Mouse (Mus musculus): ENCODE results near the gene Grap2. TPM values are rescaled to one million over a fixed set of nuclear protein-coding genes. Genes with fewer than 3 reads are reported as not detected.
"Not testable (repeated sequence)": the region's sequence is repeated elsewhere in the genome, so short reads cannot be mapped to it uniquely, and the experiment has no call there.

The Grap2 gene
- total RNA-seq, 2 experiments from 2014 or later, result 1.0 to 1.6 TPM

DNA sequence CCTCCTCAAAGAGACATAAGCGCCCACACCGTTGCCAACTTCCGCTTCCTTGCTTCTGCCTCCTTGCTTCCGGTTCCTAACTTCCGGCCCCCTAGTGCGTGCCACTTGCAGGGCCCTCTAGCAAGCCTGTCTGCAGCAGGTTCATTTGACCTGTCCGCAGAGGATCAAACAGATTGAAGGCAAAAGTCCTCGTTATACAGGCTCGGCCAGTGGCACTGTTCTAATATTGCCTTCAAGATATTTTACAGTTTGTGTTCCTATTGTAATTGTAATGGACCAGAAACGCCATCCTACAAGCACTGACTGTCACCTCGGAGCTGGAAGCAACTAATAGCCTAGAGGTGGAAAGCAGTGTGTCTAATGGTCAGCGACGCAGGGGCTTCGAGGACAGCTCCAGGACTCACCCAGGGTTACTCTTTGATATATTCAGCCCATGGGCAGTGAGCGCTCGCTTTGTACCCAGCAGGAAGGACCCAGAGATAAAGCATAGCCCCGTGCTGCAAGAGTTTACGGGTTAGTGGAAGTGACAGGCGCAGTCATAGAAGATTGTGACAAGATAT is 7.2 kb upstream of the Grap2 start, which contains the start of gene Enthd1:
Gene Enthd1, minus strand, starts transcription at position 51 of the 560 bp plus-strand sequence.
- intact Hi-C loops (cut with DNase I), result no loop called here
- DNase-seq (ENCODE audit: low spot score), result no peak

DNA sequence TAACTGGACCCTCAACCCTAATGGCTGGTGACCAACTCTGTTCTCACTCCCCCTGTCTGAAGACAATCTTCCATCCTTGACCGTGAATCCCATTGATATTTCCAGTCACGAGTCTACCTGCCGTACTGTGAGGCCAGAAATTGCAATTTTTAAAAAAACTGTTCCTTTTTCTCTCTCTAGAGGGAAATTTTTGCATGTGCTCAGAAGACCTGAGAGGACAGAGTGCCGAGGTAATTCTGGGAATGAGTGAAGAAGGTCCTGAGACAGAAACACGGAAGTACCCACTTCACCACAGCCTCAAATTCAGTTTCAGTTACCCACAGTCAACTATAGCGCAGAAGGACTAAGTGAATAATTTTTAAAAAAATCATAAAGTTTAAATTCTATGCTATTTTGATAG is 5.7 kb upstream of the Grap2 start:
- intact Hi-C loops (cut with DNase I), result no loop called here
- no peak for DNase-seq (ENCODE audit: low spot score)

DNA sequence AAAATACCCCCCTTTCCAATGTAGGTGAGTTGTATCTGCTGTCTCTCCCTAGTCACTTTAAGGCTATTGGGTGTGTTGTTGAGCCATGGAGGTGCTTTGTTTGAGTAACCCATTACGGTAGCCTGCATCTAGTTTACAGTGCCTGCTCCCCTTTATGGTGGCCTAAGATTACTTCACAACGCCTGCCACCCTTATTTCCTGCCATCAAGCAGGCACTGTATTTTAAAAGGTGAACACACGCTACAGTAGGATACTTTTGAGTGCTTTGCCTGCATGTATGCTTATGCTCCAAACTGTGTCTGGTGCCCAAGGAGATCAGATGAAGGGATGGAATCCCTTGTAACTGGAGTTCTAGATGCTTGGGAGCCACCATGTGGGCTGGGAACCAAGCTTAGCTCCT is 5.3 kb upstream of the Grap2 start:
- no peak for DNase-seq (ENCODE audit: low spot score)
- intact Hi-C loops (cut with DNase I), result no loop called here

- DNase-seq (ENCODE audit: low spot score), result no peak
- intact Hi-C loops (cut with DNase I), result no loop called here
These were observed 4.7 kb upstream of the Grap2 start for GRCm38 (mm10) chr15:80567731-80568130.

DNA sequence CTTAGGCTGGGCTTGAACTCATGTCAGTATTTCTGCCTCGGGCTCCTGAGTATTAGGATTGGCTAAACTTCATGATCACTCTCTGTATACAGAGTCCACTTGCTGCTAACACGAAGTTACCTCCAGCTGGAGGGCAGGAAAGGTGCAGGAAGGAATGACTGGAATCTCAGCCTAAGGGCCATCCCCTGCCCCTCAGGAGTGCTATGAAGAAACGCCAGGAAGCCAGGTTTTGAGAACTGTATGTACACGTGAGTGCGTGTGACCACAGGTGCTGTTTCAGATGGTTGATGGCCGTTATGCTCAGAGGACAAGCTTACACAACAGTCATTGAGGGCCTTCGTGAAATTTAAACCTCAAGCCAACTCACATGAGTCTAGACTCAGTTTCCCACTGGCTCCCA is 3.2 kb upstream of the Grap2 start:
- intact Hi-C loops (cut with DNase I), result no loop called here

GRCm38 (mm10) chr15:80570226-80570625 is 2.2 kb upstream of the Grap2 start:
- intact Hi-C loops (cut with DNase I), result no loop called here
- DNase-seq (ENCODE audit: low spot score), result no peak

More for the DNA sequence above, 3.2 kb upstream of the Grap2 start:
- no peak for DNase-seq (ENCODE audit: low spot score)

DNA sequence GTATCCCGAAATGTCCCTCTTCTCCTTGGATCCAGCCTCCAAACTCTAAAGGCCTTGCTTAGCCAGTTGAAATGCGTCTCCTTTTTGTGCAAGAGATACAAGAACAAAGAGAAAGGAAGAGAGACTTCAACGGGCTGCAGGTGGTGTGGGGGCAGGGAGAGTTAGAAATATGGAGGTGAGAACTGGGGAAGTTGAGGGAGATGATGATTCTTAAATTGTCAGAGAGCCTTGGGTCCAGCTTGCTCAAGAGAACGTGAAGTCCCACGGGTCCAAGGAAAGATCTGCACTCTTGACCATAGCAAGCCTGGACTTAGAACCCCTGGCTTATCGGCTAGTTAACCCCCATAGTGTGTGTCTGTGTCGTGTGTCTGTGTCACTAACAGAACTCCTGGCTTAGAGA is 783 bp upstream of the Grap2 start:
- intact Hi-C loops (cut with DNase I), result no loop called here
- DNase-seq (ENCODE audit: low spot score), result no peak

- intact Hi-C loops (cut with DNase I), result no loop called here
- DNase-seq (ENCODE audit: low spot score), result no peak
These were observed 572 bp downstream of the Grap2 start for GRCm38 (mm10) chr15:80572811-80573520.

DNA sequence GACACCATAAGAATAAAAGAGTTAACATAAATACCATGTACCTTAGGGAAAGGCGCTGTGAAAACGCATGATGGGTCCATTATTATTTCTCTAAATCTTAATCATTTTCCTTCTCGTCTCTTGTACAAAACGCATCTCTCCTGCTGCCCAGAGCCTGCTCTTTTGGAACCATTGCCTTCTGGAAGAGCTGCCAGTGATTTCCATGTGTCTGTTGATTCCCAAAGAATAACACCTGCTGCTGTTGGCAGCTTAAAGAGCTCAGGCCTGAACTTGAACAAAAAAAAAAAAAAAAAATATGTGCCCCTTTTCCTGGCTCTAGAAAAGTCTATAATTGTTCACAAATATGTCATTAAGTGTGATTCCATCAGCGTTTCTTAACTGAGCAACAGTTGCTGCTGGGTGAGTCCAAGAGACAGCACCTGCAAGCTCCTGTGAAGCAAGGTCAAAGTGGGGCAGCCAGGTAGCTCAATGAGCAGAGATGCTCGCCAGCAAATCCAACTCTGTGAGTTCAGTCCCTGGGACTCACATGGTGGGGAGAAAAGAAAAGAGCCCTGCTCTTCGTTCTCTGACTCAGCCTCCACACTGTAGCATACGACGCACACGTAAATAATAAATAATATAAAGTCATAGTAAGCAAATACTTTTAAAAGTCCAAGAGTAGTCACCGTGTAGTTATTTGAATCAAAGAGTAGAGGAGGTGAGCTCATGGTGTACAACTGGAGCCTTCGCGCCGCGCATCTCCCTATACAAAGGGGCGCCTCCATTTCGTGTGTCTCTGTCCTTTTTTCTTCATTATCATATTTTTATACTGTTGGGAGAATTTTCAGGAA is 2.0 kb downstream of the Grap2 start:
- intact Hi-C loops (cut with DNase I), result no loop called here
- DNase-seq (ENCODE audit: low spot score), result no peak

- intact Hi-C loops (cut with DNase I), result no loop called here
- DNase-seq (ENCODE audit: low spot score), result no peak
These were observed 3.5 kb downstream of the Grap2 start for GRCm38 (mm10) chr15:80575817-80576370.

DNA sequence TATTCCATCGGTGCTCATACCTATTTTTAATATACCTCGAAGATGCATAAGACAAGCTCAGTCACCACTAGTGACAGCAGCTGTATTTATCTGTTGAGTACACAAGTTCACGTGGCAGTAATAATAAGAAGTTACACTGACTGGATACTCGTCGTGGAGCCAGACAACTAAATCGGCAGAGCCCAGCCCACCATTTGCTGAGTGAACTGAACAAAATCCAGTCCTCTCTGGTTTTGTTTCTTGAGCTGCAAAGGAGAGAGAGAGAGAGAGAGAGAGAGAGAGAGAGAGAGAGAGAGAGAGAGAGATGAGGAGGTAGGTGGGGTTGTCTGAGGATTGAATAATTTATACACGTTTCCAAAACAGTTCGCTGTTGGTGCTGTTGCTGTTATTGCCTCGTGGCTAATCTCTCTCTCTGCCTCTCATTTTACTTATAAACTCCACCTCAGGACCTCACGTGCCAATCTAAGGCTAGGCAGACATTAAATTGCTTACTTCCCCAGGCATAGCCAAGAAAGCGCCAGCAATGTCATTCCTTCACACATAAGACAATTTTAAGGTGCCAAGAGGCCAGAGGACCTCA is 4.1 kb downstream of the Grap2 start:
- intact Hi-C loops (cut with DNase I), result no loop called here
- no peak for DNase-seq (ENCODE audit: low spot score)

DNA sequence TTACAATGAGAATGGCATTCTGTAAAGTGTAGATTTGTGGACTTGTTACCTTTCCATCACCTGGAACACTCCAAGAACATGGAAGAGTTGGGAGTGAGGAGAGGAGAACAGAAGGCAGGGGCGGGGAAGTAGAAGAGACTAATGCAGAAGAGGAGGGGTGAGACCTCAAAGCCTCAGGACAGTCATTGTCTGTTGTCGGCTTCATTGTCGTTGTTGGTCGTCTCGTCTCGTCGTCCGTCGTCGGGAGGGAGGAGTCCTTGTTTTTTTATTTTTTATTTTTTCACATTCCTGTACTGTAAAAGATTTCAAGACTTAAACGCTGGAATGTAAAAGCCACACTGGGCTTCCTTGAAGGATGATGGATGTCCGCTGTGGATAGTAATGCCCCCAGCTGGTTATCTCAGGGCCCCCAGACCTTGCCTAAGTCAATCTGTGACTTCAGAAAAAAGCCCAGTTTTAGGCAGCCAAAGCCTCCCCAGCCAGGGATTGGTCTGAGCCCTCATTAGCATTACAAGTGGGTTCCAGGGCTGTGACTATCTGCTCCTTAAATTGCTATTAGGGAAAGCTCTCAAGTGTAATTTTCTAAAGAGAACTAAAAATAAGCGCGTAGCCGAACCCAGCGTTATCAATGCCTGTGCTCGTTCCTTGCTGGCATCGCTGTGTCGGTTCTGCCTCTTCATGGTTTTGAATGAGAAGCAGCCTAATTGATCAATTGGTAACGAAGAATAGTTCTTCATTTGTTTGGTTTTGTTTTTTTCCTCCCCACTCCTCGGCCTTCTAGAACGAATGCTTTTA is 5.0 kb downstream of the Grap2 start:
- no peak for DNase-seq (ENCODE audit: low spot score)
- intact Hi-C loops (cut with DNase I), result no loop called here

DNA sequence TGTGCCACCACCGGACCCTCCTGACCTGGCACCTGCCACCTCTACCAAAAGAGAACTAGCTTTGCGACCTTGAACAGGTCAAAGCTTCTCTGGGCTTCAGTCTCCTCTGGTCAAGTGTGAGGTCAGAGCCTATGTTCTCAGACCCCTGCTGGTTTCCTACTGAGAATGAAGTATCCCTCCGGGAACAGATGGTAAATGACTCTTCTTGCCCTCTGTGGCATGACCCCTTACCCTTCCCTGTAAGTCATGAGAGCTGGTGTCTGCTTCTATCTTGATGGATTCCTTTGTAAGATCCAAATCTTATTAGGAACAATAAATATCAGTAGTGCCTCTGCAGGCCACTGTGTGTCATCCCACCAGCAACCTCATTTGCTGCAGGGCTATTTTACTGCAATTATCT is 6.7 kb downstream of the Grap2 start:
- DNase-seq (ENCODE audit: low spot score), result no peak
- intact Hi-C loops (cut with DNase I), result no loop called here

GRCm38 (mm10) chr15:80580585-80580984 is 8.2 kb downstream of the Grap2 start:
- DNase-seq (ENCODE audit: low spot score); intact Hi-C loops (cut with DNase I): not testable (repeated sequence)

GRCm38 (mm10) chr15:80582581-80583495 is 10.4 kb downstream of the Grap2 start:
- DNase-seq (ENCODE audit: low spot score), result no peak
- intact Hi-C loops (cut with DNase I), result no loop called here

- intact Hi-C loops (cut with DNase I), result no loop called here
- no peak for DNase-seq (ENCODE audit: low spot score)
These were observed 13.9 kb downstream of the Grap2 start for GRCm38 (mm10) chr15:80586296-80586695.

- intact Hi-C loops (cut with DNase I), result no loop called here
- no peak for DNase-seq (ENCODE audit: low spot score)
These were observed 18.2 kb downstream of the Grap2 start for GRCm38 (mm10) chr15:80590641-80591040.

GRCm38 (mm10) chr15:80592737-80593136 is 20.3 kb downstream of the Grap2 start:
- no peak for DNase-seq (ENCODE audit: low spot score)
- intact Hi-C loops (cut with DNase I), result no loop called here

GRCm38 (mm10) chr15:80593877-80594276 is 21.5 kb downstream of the Grap2 start:
- intact Hi-C loops (cut with DNase I), result no loop called here
- no peak for DNase-seq (ENCODE audit: low spot score)

Data from heart, postnatal 25 days (tissue).